Mouse (Mus musculus) neural tube, embryonic 11.5 days (tissue): ENCODE measurements around the gene Tfcp2. TPM values are rescaled to one million over a fixed set of nuclear protein-coding genes. Genes with fewer than 3 reads are reported as not detected.

Source experiments
- ATAC-seq: fragments of 200-750 bp; cut with Nextera tagmentation; 2 replicates; pipeline ENCODE4 v1.8.0; 2017; ENCODE audit warnings: moderate number of reproducible peaks, mild to moderate bottlenecking, moderate TSS enrichment, moderate library complexity; ENCODE audit not compliant: insufficient read depth, low FRiP score, low TSS enrichment
- DNase-seq: peaks from one replicate; pipeline ENCODE4 v3.0.0-alpha.2; 2015; ENCODE audit warnings: low spot score
- H3K27ac ChIP-seq: fragments of 300-500 bp; sonication (generic); 2 replicates; pipeline ENCODE4 v1.5.1; 2014; ENCODE audit warnings: low read depth, mild to moderate bottlenecking, low read length
- H3K27me3 ChIP-seq: fragments of 300-500 bp; sonication (generic); 2 replicates; pipeline ENCODE4 v1.6.1; 2014; ENCODE audit warnings: mild to moderate bottlenecking, low read length, mixed read lengths; ENCODE audit not compliant: control insufficient read depth, insufficient read depth
- H3K36me3 ChIP-seq: fragments of 300-500 bp; sonication (generic); 2 replicates; pipeline ENCODE4 v1.6.1; 2014; ENCODE audit warnings: mild to moderate bottlenecking, low read length, moderate library complexity, mixed read lengths; ENCODE audit not compliant: control insufficient read depth, insufficient read depth
- H3K4me1 ChIP-seq: fragments of 300-500 bp; sonication (generic); 2 replicates; pipeline ENCODE4 v1.6.1; 2014; ENCODE audit warnings: low read length, mixed read lengths; ENCODE audit not compliant: control insufficient read depth, insufficient read depth
- H3K4me2 ChIP-seq: fragments of 300-500 bp; sonication (generic); 2 replicates; pipeline ENCODE4 v1.6.1; 2014; ENCODE audit warnings: low read depth, mild to moderate bottlenecking, moderate library complexity
- H3K4me3 ChIP-seq: fragments of 300-500 bp; sonication (generic); 2 replicates; pipeline ENCODE4 v1.5.1; 2014; ENCODE audit warnings: low read depth, low read length
- H3K9ac ChIP-seq: fragments of 300-500 bp; sonication (generic); 2 replicates; pipeline ENCODE4 v1.6.1; 2014; ENCODE audit warnings: mild to moderate bottlenecking, low read length
- H3K9me3 ChIP-seq: fragments of 300-500 bp; sonication (generic); 2 replicates; pipeline ENCODE4 v1.6.1; 2016; ENCODE audit warnings: low read length; ENCODE audit not compliant: control insufficient read depth
- WGBS: fragments of 180-500 bp; shearing (Covaris S2); extraction: QIAGEN DNeasy Blood & Tissue Kit; methylation state at CpG from one replicate; pipeline ENCODE4 v1.1.7; 2014; 5-methylcytosine and 5-hydroxymethylcytosine counted together
- polyA plus RNA-seq: library from polyadenylated mRNA; unstranded; fragments of >200 nt; fragmentation: Nextera tagmentation; extraction: Ambion mirVana; gene quantifications from 2 replicates; pipeline ENCODE4 v1.2.1, GENCODE M21; 2014

Gene Tfcp2
- polyA plus RNA-seq = 30.2 and 31.3 TPM in 2 replicates

- H3K9ac ChIP-seq = peak within 1 kb of the TSS; percentile 79
- peak within 1 kb of the TSS; percentile 86 for H3K27ac ChIP-seq
- H3K4me1 ChIP-seq = no peaks in the 10 kb centered on the region
- H3K27me3 ChIP-seq = no peaks in the 10 kb centered on the region
- ATAC-seq (peak; percentile 100), DNase-seq (peak; percentile 97)
- H3K4me3 ChIP-seq = peak within 1 kb of the TSS; percentile 80
- peak within 1 kb of the TSS; percentile 95 for H3K4me2 ChIP-seq
- H3K9me3 ChIP-seq = no peaks in the 10 kb centered on the region
- under 1% methylated on average over 84 of the region's 84 CpGs for WGBS
- no peaks in the 10 kb centered on the region; the same call in 1 of the 2 replicates for H3K36me3 ChIP-seq
Observed at GRCm38 (mm10) chr15:100551326-100552307, at the start of gene Tfcp2. Gene Tfcp2 (minus strand): TSS chr15:100552008.

- Histone ChIP-seq H3K36me3 (no peaks in the 10 kb centered on the region), H3K27ac (no peak overlapping the region), H3K9ac (no peak overlapping the region), H3K9me3 (no peaks in the 10 kb centered on the region), H3K4me3 (peak overlapping the region; percentile 76), H3K4me1 (peaks cover 17% of the 10 kb centered on the region; the same call in 1 of the 2 replicates), H3K4me2 (peak overlapping the region; percentile 98), H3K27me3 (peaks cover 34% of the 10 kb centered on the region)
- ATAC-seq (no peak), DNase-seq (no peak)
- WGBS = 12% methylated on average over 21 of the region's 21 CpGs
Observed at GRCm38 (mm10) chr15:100600696-100601272, 49.0 kb upstream of the Tfcp2 start.

GRCm38 (mm10) chr15:100600047-100600695 is 48.4 kb upstream of the Tfcp2 start:
- Histone ChIP-seq H3K4me2 (peak overlapping the region; percentile 98), H3K27ac (peak overlapping the region; percentile 67), H3K9me3 (no peaks in the 10 kb centered on the region), H3K4me3 (peak overlapping the region; percentile 76), H3K9ac (peak overlapping the region; percentile 86), H3K36me3 (no peaks in the 10 kb centered on the region), H3K27me3 (peaks cover 34% of the 10 kb centered on the region), H3K4me1 (peaks cover 17% of the 10 kb centered on the region; the same call in 1 of the 2 replicates)
- 2% methylated on average over 30 of the region's 35 CpGs for WGBS
- peak; percentile 70 for ATAC-seq
- DNase-seq = peak; percentile 85

- DNase-seq = peak; percentile 45
- under 1% methylated on average over 64 of the region's 76 CpGs for WGBS
Observed at GRCm38 (mm10) chr15:100599276-100600046, 47.7 kb upstream of the Tfcp2 start, which contains the start of gene Pou6f1. Gene Pou6f1 (minus strand): TSS chr15:100599984.

GRCm38 (mm10) chr15:100598883-100599275 is 47.1 kb upstream of the Tfcp2 start:
- peak; percentile 8; the same call in 1 of the 2 replicates for ATAC-seq
- Histone ChIP-seq H3K9me3 (no peaks in the 10 kb centered on the region), H3K27me3 (peaks cover 34% of the 10 kb centered on the region), H3K9ac (peak overlapping the region; percentile 86), H3K27ac (0 out of 2 replicates have a peak overlapping the region, but pooled peaks have one; percentile 67), H3K4me3 (peak overlapping the region; percentile 76), H3K4me1 (peaks cover 13% of the 10 kb centered on the region; the same call in 1 of the 2 replicates), H3K36me3 (no peaks in the 10 kb centered on the region), H3K4me2 (peak overlapping the region; percentile 98)
- 1% methylated on average over 12 of the region's 12 CpGs for WGBS
- DNase-seq = peak; percentile 54

More at GRCm38 (mm10) chr15:100599276-100600046, 47.7 kb upstream of the Tfcp2 start, which contains the start of gene Pou6f1:
- Histone ChIP-seq H3K27me3 (peaks cover 34% of the 10 kb centered on the region), H3K4me3 (peak within 1 kb of the TSS; percentile 76), H3K36me3 (no peaks in the 10 kb centered on the region), H3K4me2 (peak within 1 kb of the TSS; percentile 98), H3K9ac (peak within 1 kb of the TSS; percentile 86), H3K9me3 (no peaks in the 10 kb centered on the region), H3K27ac (peak within 1 kb of the TSS; percentile 67), H3K4me1 (peaks cover 13% of the 10 kb centered on the region; the same call in 1 of the 2 replicates)
- ATAC-seq = peak; percentile 63

- peak overlapping the region; percentile 76 for H3K4me3 ChIP-seq
- H3K4me2 ChIP-seq = peak overlapping the region; percentile 98
- H3K36me3 ChIP-seq = no peaks in the 10 kb centered on the region
- DNase-seq = no peak
- no peaks in the 10 kb centered on the region for H3K9me3 ChIP-seq
- peak overlapping the region; percentile 86; the same call in 1 of the 2 replicates for H3K9ac ChIP-seq
- ATAC-seq = no peak
- WGBS = 17% methylated on average over 9 of the region's 9 CpGs
- peaks cover 13% of the 10 kb centered on the region; the same call in 1 of the 2 replicates for H3K4me1 ChIP-seq
- peaks cover 29% of the 10 kb centered on the region for H3K27me3 ChIP-seq
- no peak overlapping the region for H3K27ac ChIP-seq
Observed at GRCm38 (mm10) chr15:100598287-100598882, 46.6 kb upstream of the Tfcp2 start.

GRCm38 (mm10) chr15:100592817-100593216 is 41.0 kb upstream of the Tfcp2 start:
- Histone ChIP-seq H3K27me3 (0 out of 2 replicates have a peak, but pooled peaks cover 2% of the 10 kb centered on the region), H3K4me1 (no peaks in the 10 kb centered on the region), H3K4me2 (no peak overlapping the region), H3K4me3 (no peak overlapping the region), H3K36me3 (no peaks in the 10 kb centered on the region), H3K27ac (no peak overlapping the region), H3K9ac (no peak overlapping the region), H3K9me3 (no peaks in the 10 kb centered on the region)
- ATAC-seq (no peak), DNase-seq (no peak)
- WGBS = 85% methylated on average over 6 of the region's 6 CpGs
